Mouse (Mus musculus) midbrain, embryonic 12.5 days (tissue): ENCODE measurements at regions not wholly inside any gene's neighbourhood (a gene's known extent, or its start where the extent isn't known, plus 50 kb on each side); places are given as distances from the start of the nearest gene placed in this dataset.

Experiments
- ATAC-seq: fragments of 200-750 bp; cut with Nextera tagmentation; 2 replicates; pipeline ENCODE4 v1.8.0; 2017; ENCODE audit warnings: low read depth, moderate TSS enrichment, moderate library complexity; ENCODE audit not compliant: low FRiP score
- H3K27ac ChIP-seq: fragments of 300-500 bp; sonication (generic); replicated peaks from 2 replicates; pipeline ENCODE4 v1.5.1; 2016; ENCODE audit warnings: mild to moderate bottlenecking
- H3K27me3 ChIP-seq: fragments of 300-500 bp; sonication (generic); 2 replicates; pipeline ENCODE4 v1.6.1; 2016; ENCODE audit warnings: mild to moderate bottlenecking
- H3K36me3 ChIP-seq: fragments of 300-500 bp; sonication (generic); 2 replicates; pipeline ENCODE4 v1.6.1; 2016
- H3K4me1 ChIP-seq: fragments of 300-500 bp; sonication (generic); 2 replicates; pipeline ENCODE4 v1.6.1; 2016
- H3K4me2 ChIP-seq: fragments of 300-500 bp; sonication (generic); replicated peaks from 2 replicates; pipeline ENCODE4 v1.6.1; 2016; ENCODE audit warnings: mild to moderate bottlenecking, moderate library complexity
- H3K4me3 ChIP-seq: fragments of 300-500 bp; sonication (generic); 2 replicates; pipeline ENCODE4 v1.5.1; 2016; ENCODE audit warnings: mild to moderate bottlenecking
- H3K9ac ChIP-seq: fragments of 300-500 bp; sonication (generic); replicated peaks from 2 replicates; pipeline ENCODE4 v1.6.1; 2016; ENCODE audit warnings: mild to moderate bottlenecking, moderate library complexity
- H3K9me3 ChIP-seq: fragments of 300-500 bp; sonication (generic); 2 replicates; pipeline ENCODE4 v1.6.1; 2016; ENCODE audit warnings: mild to moderate bottlenecking
- WGBS: fragments of 180-500 bp; shearing (Covaris S2); methylation state at CpG from one replicate; pipeline ENCODE4 v1.1.7; 2016; 5-methylcytosine and 5-hydroxymethylcytosine counted together

DNA sequence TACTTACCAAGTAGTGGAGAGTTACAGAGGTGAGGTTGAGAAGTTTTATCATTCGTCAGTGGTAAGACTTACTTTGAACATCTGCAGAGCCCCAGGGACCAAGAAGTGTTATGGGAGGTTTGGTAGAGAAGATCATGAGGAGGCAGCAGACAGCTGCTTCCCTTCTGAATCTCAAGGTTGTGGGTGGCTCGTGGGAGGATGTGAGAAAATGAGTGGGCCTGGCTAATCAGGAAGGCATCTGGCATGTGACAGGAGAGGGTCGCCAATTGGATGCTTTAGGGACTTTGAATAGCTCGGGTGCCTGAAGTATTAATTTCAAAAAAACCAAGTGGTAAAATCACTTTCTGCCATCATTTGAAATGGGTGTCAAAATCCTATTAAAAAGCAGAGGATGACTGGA lies 258.9 kb downstream of the Sqor start:
- no peaks in the 10 kb centered on the region for H3K9me3 ChIP-seq
- H3K4me3 ChIP-seq, result no peak overlapping the region
- no peak for ATAC-seq
- no peaks in the 10 kb centered on the region for H3K27me3 ChIP-seq
- H3K9ac ChIP-seq, result no peak overlapping the region
- 79% methylated on average over 4 of the region's 4 CpGs for WGBS
- H3K4me2 ChIP-seq, result no peak overlapping the region
- no peaks in the 10 kb centered on the region for H3K4me1 ChIP-seq
- no peaks in the 10 kb centered on the region for H3K36me3 ChIP-seq
- no peak overlapping the region for H3K27ac ChIP-seq

DNA sequence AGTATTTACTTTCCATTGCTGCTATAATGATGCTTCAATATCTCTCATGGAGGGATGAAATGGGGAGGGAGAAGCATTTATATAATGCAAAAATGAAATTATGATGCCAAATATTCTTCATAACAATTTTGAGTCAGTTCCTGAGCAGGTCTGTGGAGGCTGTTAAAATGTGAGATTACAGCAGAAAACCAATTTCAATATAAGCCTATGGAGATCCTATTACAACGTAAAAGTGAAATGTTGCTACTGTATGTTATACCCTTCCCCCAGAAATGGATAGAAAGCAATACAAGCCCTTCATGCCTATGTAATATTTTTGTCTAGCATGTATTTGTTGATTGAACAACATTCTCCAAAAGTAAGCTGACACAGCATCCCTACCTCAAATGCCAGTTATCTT lies 259.3 kb downstream of the Sqor start:
- H3K27ac ChIP-seq, result no peak overlapping the region
- no peak for ATAC-seq
- no peak overlapping the region for H3K9ac ChIP-seq
- no peak overlapping the region for H3K4me3 ChIP-seq
- no peaks in the 10 kb centered on the region for H3K27me3 ChIP-seq
- no peak overlapping the region for H3K4me2 ChIP-seq
- no peaks in the 10 kb centered on the region for H3K9me3 ChIP-seq
- H3K4me1 ChIP-seq, result no peaks in the 10 kb centered on the region
- WGBS, result 94% methylated on average over 1 of the region's 1 CpGs
- H3K36me3 ChIP-seq, result no peaks in the 10 kb centered on the region

GRCm38 (mm10) chr2:123024976-123025585 lies 260.0 kb downstream of the Sqor start:
- no peaks in the 10 kb centered on the region for H3K9me3 ChIP-seq
- 81% methylated on average over 4 of the region's 4 CpGs for WGBS
- ATAC-seq, result no peak
- no peak overlapping the region for H3K4me3 ChIP-seq
- no peak overlapping the region for H3K27ac ChIP-seq
- no peaks in the 10 kb centered on the region for H3K4me1 ChIP-seq
- no peaks in the 10 kb centered on the region for H3K27me3 ChIP-seq
- no peak overlapping the region for H3K9ac ChIP-seq
- no peaks in the 10 kb centered on the region for H3K36me3 ChIP-seq
- H3K4me2 ChIP-seq, result no peak overlapping the region

- ATAC-seq, result no peak
- H3K9me3 ChIP-seq, result no peaks in the 10 kb centered on the region
- no peak overlapping the region for H3K4me3 ChIP-seq
- no peak overlapping the region for H3K27ac ChIP-seq
- H3K4me1 ChIP-seq, result no peaks in the 10 kb centered on the region
- no peaks in the 10 kb centered on the region for H3K27me3 ChIP-seq
- H3K36me3 ChIP-seq, result no peaks in the 10 kb centered on the region
- no peak overlapping the region for H3K9ac ChIP-seq
- no peak overlapping the region for H3K4me2 ChIP-seq
Measured at GRCm38 (mm10) chr2:123047321-123047720, 282.3 kb downstream of the Sqor start.

- no peak overlapping the region for H3K27ac ChIP-seq
- no peak for ATAC-seq
- no peak overlapping the region for H3K9ac ChIP-seq
- H3K36me3 ChIP-seq, result no peaks in the 10 kb centered on the region
- 90% methylated on average over 1 of the region's 1 CpGs for WGBS
- no peaks in the 10 kb centered on the region for H3K27me3 ChIP-seq
- no peaks in the 10 kb centered on the region for H3K9me3 ChIP-seq
- H3K4me1 ChIP-seq, result no peaks in the 10 kb centered on the region
- H3K4me2 ChIP-seq, result no peak overlapping the region
- no peak overlapping the region for H3K4me3 ChIP-seq
Measured at GRCm38 (mm10) chr2:123064648-123065047, 299.6 kb downstream of the Sqor start.

DNA sequence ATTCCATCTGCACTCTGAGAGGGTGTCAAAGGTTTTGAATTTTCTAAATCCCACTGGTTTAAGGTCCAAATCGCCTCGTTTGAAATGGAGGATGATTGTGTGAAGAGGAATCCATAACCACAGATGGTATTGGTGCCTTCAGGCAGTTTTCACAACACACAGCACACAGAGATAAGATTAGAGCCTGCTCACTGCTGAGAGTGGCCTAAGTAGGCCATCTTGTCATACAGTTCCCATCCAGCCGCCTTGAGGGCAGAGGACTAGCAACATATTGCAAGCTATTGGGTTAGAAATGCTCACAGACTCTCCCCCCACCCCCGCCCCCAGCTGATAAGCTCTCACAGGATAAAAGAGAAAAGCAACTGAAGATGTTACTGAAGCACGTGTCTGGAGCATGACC lies 303.8 kb downstream of the Sqor start:
- no peak overlapping the region for H3K9ac ChIP-seq
- H3K4me1 ChIP-seq, result no peaks in the 10 kb centered on the region
- H3K9me3 ChIP-seq, result no peaks in the 10 kb centered on the region
- WGBS, result 37% methylated on average over 5 of the region's 5 CpGs
- H3K4me2 ChIP-seq, result no peak overlapping the region
- peak; percentile 65 for ATAC-seq
- no peak overlapping the region for H3K27ac ChIP-seq
- H3K4me3 ChIP-seq, result no peak overlapping the region
- H3K27me3 ChIP-seq, result no peaks in the 10 kb centered on the region
- no peaks in the 10 kb centered on the region for H3K36me3 ChIP-seq

- no peak for ATAC-seq
- WGBS, result 93% methylated on average over 2 of the region's 2 CpGs
- no peaks in the 10 kb centered on the region for H3K36me3 ChIP-seq
- no peak overlapping the region for H3K4me2 ChIP-seq
- H3K4me3 ChIP-seq, result no peak overlapping the region
- H3K9ac ChIP-seq, result no peak overlapping the region
- no peak overlapping the region for H3K27ac ChIP-seq
- H3K9me3 ChIP-seq, result no peaks in the 10 kb centered on the region
- H3K27me3 ChIP-seq, result no peaks in the 10 kb centered on the region
- H3K4me1 ChIP-seq, result no peaks in the 10 kb centered on the region
Measured at GRCm38 (mm10) chr2:123072653-123073052, 307.6 kb downstream of the Sqor start.

DNA sequence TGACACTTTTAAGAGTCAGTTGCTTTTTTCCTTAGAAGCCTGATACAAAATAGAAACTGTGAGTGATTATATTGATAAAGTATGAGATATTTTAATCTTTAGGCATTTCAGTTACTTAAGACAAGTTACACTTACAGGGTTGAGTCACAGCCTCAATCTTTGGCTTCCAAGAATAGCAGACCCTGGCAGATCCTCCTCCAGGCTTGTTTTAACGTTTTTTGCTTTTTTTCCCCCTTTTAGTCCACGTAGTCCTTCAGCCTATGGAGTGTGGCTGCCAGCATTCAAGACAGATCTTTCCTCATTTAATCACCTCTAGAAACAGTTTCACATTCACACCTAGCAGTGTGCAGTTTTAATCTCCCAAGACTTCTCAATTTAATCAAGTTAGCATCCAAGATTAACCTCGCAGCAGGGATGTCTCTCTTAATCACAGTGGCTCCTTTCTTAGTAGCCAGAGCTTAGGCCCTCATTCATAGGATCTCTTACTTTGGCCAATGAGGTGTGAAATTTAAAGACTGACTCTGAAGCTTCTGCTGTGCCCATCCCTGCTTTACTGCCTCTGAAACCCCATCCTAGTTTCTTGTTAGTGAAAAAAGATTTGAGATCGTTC lies 308.5 kb downstream of the Sqor start:
- whole genome bisulfite sequencing, result 4% methylated on average over 4 of the region's 4 CpGs
- Histone ChIP-seq H3K9me3 (no peaks in the 10 kb centered on the region), H3K36me3 (no peaks in the 10 kb centered on the region), H3K4me1 (no peaks in the 10 kb centered on the region), H3K27ac (no peak overlapping the region), H3K27me3 (no peaks in the 10 kb centered on the region), H3K9ac (no peak overlapping the region), H3K4me3 (no peak overlapping the region), H3K4me2 (no peak overlapping the region)
- ATAC-seq, result no peak

DNA sequence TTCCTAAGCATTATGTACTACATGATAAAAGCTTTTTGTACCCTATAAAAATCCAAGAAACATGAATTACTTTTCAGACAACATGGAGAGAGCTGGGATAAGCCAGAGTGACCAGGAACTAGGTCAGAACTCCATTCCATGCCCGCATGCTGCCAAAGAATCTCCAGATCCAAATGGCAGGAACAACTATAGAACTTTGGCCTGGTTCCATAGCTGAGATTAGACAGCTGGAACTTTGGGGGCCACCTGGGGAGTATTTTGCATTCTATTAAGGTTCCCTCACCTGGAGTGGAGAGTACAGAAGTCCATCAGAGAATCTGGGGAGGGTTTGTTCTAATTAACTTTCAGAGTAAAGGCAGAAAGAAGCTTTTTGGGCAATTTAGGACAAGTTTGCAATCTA lies 327.7 kb downstream of the Sqor start:
- 78% methylated on average over 1 of the region's 1 CpGs for WGBS
- no peak for ATAC-seq
- H3K9me3 ChIP-seq, result no peaks in the 10 kb centered on the region
- H3K27ac ChIP-seq, result no peak overlapping the region
- H3K4me2 ChIP-seq, result no peak overlapping the region
- no peaks in the 10 kb centered on the region for H3K4me1 ChIP-seq
- H3K36me3 ChIP-seq, result no peaks in the 10 kb centered on the region
- H3K4me3 ChIP-seq, result no peak overlapping the region
- no peaks in the 10 kb centered on the region for H3K27me3 ChIP-seq
- no peak overlapping the region for H3K9ac ChIP-seq

- no peaks in the 10 kb centered on the region for H3K9me3 ChIP-seq
- no peak overlapping the region for H3K9ac ChIP-seq
- H3K4me1 ChIP-seq, result no peaks in the 10 kb centered on the region
- no peak for ATAC-seq
- 78% methylated on average over 4 of the region's 4 CpGs for WGBS
- no peak overlapping the region for H3K27ac ChIP-seq
- H3K36me3 ChIP-seq, result no peaks in the 10 kb centered on the region
- no peaks in the 10 kb centered on the region for H3K27me3 ChIP-seq
- no peak overlapping the region for H3K4me2 ChIP-seq
- no peak overlapping the region for H3K4me3 ChIP-seq
Measured at GRCm38 (mm10) chr2:123103530-123103929, 338.5 kb downstream of the Sqor start.

DNA sequence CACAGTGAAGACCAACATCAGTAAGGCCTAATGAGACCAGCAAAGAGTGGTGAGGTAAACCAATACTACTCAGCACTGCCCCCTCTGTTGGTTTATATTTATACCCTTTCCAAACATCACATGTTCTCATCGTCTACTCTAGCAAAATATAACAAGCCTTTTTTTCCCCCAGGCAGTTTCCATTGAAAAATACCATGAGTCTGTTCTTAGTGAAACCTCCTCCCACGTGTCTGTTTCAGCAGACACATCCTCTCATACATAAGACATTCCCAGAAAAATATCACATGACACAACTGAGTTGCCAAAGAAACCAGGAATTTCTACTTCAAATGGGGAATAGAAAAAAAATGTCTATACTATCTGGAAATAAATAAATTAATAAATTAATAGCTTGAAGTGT lies 366.5 kb downstream of the Sqor start:
- Histone ChIP-seq H3K4me2 (no peak overlapping the region), H3K9ac (no peak overlapping the region), H3K27ac (no peak overlapping the region), H3K4me1 (no peaks in the 10 kb centered on the region), H3K9me3 (no peaks in the 10 kb centered on the region), H3K4me3 (no peak overlapping the region), H3K27me3 (no peaks in the 10 kb centered on the region), H3K36me3 (no peaks in the 10 kb centered on the region)
- no peak for ATAC-seq
- 74% methylated on average over 2 of the region's 2 CpGs for WGBS

DNA sequence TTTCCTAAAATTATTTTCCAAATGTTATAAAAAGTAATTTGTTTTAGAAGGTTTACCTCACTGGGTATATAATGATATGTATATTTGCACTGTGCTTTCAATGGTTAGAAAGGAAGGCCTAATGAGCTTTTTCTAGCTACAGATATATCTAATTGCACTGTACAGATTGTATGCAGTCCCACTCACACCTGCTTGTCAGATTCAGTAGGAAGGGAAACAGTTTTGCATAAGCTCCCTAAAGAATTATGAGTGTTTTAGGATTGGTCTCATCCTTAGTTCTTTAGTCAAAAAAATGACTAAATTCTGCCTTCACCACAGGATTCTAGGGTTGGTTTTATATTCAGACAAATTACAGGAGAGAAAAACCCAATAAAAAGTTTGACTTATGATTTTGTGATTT lies 388.1 kb downstream of the Sqor start:
- Histone ChIP-seq H3K27me3 (no peaks in the 10 kb centered on the region), H3K9me3 (no peaks in the 10 kb centered on the region), H3K27ac (no peak overlapping the region), H3K36me3 (no peaks in the 10 kb centered on the region), H3K4me1 (no peaks in the 10 kb centered on the region), H3K4me3 (no peak overlapping the region), H3K4me2 (no peak overlapping the region), H3K9ac (no peak overlapping the region)
- no peak for ATAC-seq

DNA sequence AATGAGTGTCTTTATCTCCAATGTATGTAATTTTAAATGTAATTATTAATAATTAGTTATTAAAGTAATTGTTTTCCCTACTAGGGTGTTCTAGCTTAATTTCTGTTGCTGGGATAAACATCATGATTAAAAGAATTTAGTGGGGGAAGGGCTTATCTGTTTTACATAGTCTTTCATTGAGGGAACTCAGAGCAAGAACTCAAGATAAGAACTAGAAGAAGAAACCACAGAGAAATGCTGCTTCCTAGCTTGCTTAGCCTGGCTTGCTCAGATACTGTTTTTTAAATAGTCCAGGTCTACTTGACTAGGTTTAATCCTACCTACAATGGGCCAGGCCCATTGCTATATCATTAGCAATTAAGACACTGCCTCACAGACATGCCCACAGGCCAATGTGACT lies 400.3 kb downstream of the Sqor start:
- H3K27ac ChIP-seq, result no peak overlapping the region
- H3K9ac ChIP-seq, result no peak overlapping the region
- no peak for ATAC-seq
- H3K27me3 ChIP-seq, result no peaks in the 10 kb centered on the region
- no peak overlapping the region for H3K4me2 ChIP-seq
- H3K36me3 ChIP-seq, result no peaks in the 10 kb centered on the region
- no peaks in the 10 kb centered on the region for H3K9me3 ChIP-seq
- H3K4me1 ChIP-seq, result no peaks in the 10 kb centered on the region
- no peak overlapping the region for H3K4me3 ChIP-seq
